Mouse (Mus musculus) megakaryocyte-erythroid progenitor cell, adult 5-6 weeks (primary cell): ENCODE data around the gene Rps9. TPM values are rescaled to one million over a fixed set of nuclear protein-coding genes. Genes with fewer than 3 reads are reported as not detected.

Experiments
- total RNA-seq, 2 experiments: library from RNA; stranded (forward) in 1 of 2; stranded (reverse) in 1 of 2; fragments of 200-1000, 215-1000 nt in 1 of 2; fragments of >200 nt in 1 of 2; fragmentation: Nextera tagmentation in 1 of 2; gene quantifications; 2 replicates each; pipeline ENCODE4 v1.2.3; 2014 to 2017

Gene Rps9
- total RNA-seq, 2 experiments from 2014 or later: 1,380 to 4,029 TPM

Other genes starting within 250 kb of the Rps9 start
- gene Tarm1, start 201.4 kb upstream of the Rps9 start, total RNA-seq (2014; fragmentation: Nextera tagmentation): 1.2 TPM in 1 of 2 replicates, not detected in the other
- gene Tarm1, start 201.4 kb upstream of the Rps9 start, total RNA-seq (2017): 0.19 TPM in 1 of 2 replicates, not detected in the other
- not detected in 2 replicates for gene Oscar, start 87.8 kb upstream of the Rps9 start, total RNA-seq (2014; fragmentation: Nextera tagmentation)
- gene Oscar, start 87.8 kb upstream of the Rps9 start, total RNA-seq (2017): not detected in 2 replicates
- gene Ndufa3, start 86.6 kb upstream of the Rps9 start, total RNA-seq (2014; fragmentation: Nextera tagmentation): 427 and 468 TPM in 2 replicates
- gene Ndufa3, start 86.6 kb upstream of the Rps9 start, total RNA-seq (2017): 170 and 216 TPM in 2 replicates
- gene Tfpt, start 74.1 kb upstream of the Rps9 start, total RNA-seq (2014; fragmentation: Nextera tagmentation): 17.6 and 26.3 TPM in 2 replicates
- 38.1 and 45.9 TPM in 2 replicates for gene Tfpt, start 74.1 kb upstream of the Rps9 start, total RNA-seq (2017)
- 53.7 and 61.4 TPM in 2 replicates for gene Prpf31, start 74.0 kb upstream of the Rps9 start, total RNA-seq (2014; fragmentation: Nextera tagmentation)
- gene Prpf31, start 74.0 kb upstream of the Rps9 start, total RNA-seq (2017): 125 and 128 TPM in 2 replicates
- gene Cnot3, start 58.7 kb upstream of the Rps9 start, total RNA-seq (2014; fragmentation: Nextera tagmentation): 117 and 166 TPM in 2 replicates
- 21.2 and 47.8 TPM in 2 replicates for gene Cnot3, start 58.7 kb upstream of the Rps9 start, total RNA-seq (2017)
- gene Leng1, start 38.2 kb upstream of the Rps9 start, total RNA-seq (2014; fragmentation: Nextera tagmentation): 5.5 and 8.1 TPM in 2 replicates
- gene Leng1, start 38.2 kb upstream of the Rps9 start, total RNA-seq (2017): 7.1 and 15.2 TPM in 2 replicates
- 10.8 and 19.5 TPM in 2 replicates for gene Tmc4, start 26.4 kb upstream of the Rps9 start, total RNA-seq (2014; fragmentation: Nextera tagmentation)
- gene Tmc4, start 26.4 kb upstream of the Rps9 start, total RNA-seq (2017): 1.7 and 8.6 TPM in 2 replicates
- 6.6 and 9.5 TPM in 2 replicates for gene Tsen34, start 11.1 kb upstream of the Rps9 start, total RNA-seq (2014; fragmentation: Nextera tagmentation)
- 10.3 and 18.2 TPM in 2 replicates for gene Tsen34, start 11.1 kb upstream of the Rps9 start, total RNA-seq (2017)
- 20.2 and 26.7 TPM in 2 replicates for gene Mboat7, start 10.5 kb upstream of the Rps9 start, total RNA-seq (2014; fragmentation: Nextera tagmentation)
- 8.5 and 18.9 TPM in 2 replicates for gene Mboat7, start 10.5 kb upstream of the Rps9 start, total RNA-seq (2017)
- gene Pirb, start 16.4 kb downstream of the Rps9 start, total RNA-seq (2014; fragmentation: Nextera tagmentation): 0.69 TPM in 1 of 2 replicates, not detected in the other
- gene Pirb, start 16.4 kb downstream of the Rps9 start, total RNA-seq (2017): 1.5 TPM in 1 of 2 replicates, not detected in the other
- not detected in 2 replicates for gene Gm15448, start 121.7 kb downstream of the Rps9 start, total RNA-seq (2014; fragmentation: Nextera tagmentation)
- 1.4 TPM in 1 of 2 replicates, not detected in the other for gene Gm15448, start 121.7 kb downstream of the Rps9 start, total RNA-seq (2017)
- not detected in 2 replicates for gene Pira2, start 141.1 kb downstream of the Rps9 start, total RNA-seq (2014; fragmentation: Nextera tagmentation)
- 0.19 TPM in 1 of 2 replicates, not detected in the other for gene Pira2, start 141.1 kb downstream of the Rps9 start, total RNA-seq (2017)
- not detected in 2 replicates for gene Gm14548, start 194.1 kb downstream of the Rps9 start, total RNA-seq (2014; fragmentation: Nextera tagmentation)
- not detected in 2 replicates for gene Gm14548, start 194.1 kb downstream of the Rps9 start, total RNA-seq (2017)
- gene Lilra6, start 211.5 kb downstream of the Rps9 start, total RNA-seq (2014; fragmentation: Nextera tagmentation): 0.47 TPM in 1 of 2 replicates, not detected in the other
- gene Lilra6, start 211.5 kb downstream of the Rps9 start, total RNA-seq (2017): not detected in 2 replicates